Mouse (Mus musculus) layer of hippocampus, adult 8-10 months (tissue): Measurements from ENCODE around the gene Pkp3. TPM values are rescaled to one million over a fixed set of nuclear protein-coding genes. Genes with fewer than 3 reads are reported as not detected.

Experiments used
- DNase-seq, 2 experiments: peaks; one replicate each; pipeline ENCODE4 v3.0.0; 2022; ENCODE audit warnings: low spot score in 2 of 2
- total RNA-seq, 4 experiments: library from RNA; stranded (reverse); gene quantifications; 2 replicates each; pipeline ENCODE4 v1.2.4; 2022

The Pkp3 gene
- total RNA-seq, 4 experiments from 2014 or later = not detected

DNA sequence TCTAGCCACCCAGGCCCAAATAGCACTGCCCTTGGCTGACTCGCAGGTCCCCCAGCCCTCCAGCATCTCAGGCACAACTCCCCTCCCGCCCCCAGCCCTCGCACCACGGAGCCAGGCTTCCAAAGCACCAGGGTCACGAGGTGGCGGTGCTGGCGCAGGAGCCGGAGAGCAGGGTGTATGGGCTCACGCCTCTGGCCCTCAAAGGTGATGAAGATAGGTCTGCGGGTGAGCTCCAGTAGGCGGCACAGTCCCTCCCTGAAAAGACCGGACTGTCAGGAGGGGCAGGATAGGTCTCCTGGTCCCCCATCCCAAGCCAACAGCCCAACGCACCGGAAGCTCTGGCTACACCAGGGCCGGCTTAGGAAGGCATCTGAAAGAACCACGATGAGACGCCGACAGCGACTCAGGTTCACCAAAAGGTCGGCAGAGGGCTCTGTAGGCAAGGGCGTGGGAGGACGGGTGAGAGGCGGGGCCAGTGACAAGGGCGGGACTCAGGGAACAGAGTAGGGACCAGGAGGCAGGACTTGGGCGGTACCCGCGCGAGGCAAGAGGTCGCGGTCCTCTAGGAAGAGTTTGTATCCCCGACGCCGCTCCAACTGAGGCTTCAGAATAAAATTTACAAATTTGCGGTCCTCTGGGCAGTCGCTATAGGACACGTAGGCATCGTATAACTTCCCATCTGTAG is 14.2 kb downstream of the Pkp3 start:
- DNase-seq = peak; percentile 32 to 48

DNA sequence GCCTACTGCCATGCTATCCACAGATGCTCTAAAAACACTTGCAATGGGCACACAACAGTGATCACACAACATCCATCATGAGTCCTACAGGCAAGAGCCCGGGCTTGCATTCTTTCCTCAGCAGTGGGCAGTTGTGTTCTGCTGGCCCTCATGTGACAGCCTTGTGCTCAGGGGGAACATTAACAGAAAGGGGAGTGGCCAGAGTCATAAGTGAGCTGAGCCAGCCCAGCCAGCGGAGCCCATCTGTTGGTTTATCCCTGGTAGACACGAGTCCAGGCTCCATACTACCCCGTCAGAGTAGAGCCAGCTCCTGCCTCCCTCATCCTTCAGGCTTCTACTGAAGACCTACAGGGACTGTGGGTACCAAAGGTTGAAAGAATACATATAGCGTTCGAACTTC is 15.9 kb downstream of the Pkp3 start:
- DNase-seq = no peak

- no peak for DNase-seq
Measured at GRCm38 (mm10) chr7:141094487-141095205, 16.6 kb downstream of the Pkp3 start.

- no peak for DNase-seq
Measured at GRCm38 (mm10) chr7:141096021-141096420, 18.0 kb downstream of the Pkp3 start.

DNA sequence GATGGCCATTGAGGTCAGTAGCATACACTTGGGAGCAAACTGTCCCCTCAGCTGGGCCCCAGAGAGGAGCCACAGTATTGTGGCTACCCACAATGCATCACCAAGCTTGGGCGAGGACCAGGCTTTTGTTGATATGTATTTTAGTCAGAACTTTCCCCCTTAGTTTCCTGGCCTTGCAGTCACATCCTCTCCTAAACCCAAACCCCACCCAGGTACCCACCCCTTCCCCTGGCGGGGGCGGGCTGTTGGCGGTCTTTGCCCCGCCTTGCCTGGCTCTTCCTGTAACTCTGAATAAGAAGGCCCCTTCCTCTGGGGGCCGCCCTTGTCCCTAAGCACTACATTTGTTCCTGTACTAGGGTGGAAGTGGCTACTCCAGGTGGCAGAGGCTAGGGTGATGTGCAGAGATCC is 18.6 kb downstream of the Pkp3 start:
- DNase-seq = no peak

- DNase-seq = no peak
Measured at GRCm38 (mm10) chr7:141097177-141097576, 19.2 kb downstream of the Pkp3 start.

DNA sequence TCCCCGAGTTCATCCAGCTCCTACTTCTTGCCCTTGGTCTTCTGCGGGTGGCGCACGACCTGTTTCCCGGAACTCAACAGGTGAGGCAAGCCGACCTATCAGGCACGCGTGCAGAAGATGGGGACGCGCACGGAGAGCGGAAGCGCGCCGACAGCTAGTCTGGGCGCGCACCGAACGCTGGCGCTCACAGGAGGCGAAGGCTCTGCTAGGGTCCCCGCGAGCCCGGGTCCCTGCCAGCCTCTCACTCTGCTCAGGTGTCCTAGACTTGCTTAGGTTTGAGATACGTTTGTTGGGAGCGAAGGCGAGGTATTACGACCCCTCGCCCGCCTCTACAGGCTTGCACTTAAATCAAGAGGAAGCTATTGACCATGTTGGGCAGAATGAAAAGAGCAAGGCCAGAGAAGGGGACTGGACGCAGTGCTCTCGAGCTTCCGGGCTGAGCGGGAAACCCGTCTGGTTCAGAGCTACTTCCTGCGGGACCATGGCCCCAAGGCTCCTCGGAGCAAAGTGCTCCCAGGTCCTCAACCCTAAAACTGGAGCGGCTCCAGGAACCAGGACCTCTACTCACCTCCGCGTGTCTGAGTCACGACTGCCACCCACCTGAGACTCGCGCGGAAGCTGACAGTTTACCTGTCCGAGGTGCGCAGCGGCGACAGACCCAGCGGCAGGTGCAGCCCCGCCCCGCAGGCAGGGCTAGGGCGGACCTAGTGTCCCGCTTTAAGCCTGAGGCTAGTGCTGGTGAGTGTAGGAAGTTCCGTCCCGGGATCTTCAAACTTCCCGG is 22.1 kb downstream of the Pkp3 start, which contains the start of gene Sigirr:
Gene Sigirr (minus strand): TSS at position 662 of the 781 bp plus-strand sequence.
- DNase-seq = no peak

DNA sequence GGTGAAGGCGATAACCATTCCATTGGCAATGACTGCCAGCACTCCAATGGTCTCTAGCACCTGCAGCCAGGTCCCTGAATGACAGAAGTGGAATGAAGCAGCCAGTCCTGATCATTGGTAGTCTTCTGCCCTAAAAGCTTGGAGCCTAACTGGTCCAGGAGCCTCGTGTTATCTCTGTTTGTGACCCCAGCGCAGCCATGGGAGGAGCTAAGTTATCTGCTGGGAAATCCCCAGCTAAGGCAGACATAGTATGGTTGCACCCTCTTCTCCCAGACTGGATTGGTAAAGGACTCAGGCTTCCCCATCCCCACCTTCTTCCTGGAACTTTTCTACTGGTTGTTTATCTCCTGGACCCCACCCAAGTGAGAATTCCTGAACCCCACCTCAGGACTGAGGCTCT is 25.1 kb downstream of the Pkp3 start:
- DNase-seq = no peak

DNA sequence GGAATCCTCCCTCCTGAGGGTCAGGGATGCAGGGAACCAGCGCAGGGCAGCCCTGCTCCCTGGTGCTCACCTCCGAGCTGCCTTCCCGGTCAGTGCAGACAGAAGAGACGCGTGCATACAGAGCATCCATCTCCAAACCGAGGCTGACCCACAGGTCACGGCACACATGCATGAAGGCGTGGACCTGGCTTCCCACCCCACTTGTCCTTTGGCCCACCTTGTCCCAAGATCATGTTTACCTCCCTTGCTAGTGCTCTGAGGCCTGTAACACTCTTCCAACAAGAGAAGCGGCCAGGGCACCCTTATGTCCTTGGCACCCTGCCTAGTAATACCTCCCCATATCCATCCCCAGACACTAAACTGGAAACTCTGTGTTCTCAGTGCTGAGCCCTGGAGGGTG is 37.9 kb downstream of the Pkp3 start:
- DNase-seq = no peak

DNA sequence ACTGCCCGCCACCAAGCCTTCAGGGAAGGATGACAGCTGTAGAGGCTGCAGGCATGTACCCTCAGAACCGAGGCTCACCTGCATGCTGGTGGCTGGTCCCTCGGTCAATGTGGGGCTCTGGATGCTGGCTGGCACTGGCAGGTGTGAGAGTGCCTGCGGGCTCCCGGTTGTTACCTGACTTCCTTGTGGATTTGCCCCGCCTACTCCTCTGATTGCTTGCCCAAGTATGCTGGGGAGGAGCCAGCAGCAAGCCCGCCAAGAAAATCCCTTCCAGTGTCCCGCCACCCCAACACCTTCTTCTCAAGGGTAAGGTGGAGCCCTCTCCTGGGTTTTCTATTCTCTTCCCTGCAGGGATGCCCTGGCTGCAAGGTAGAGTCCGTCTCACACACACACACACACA is 39.6 kb downstream of the Pkp3 start, which contains the start of gene Ano9:
Gene Ano9 (minus strand): TSS at position 171 of the 400 bp plus-strand sequence.
- DNase-seq = no peak

DNA sequence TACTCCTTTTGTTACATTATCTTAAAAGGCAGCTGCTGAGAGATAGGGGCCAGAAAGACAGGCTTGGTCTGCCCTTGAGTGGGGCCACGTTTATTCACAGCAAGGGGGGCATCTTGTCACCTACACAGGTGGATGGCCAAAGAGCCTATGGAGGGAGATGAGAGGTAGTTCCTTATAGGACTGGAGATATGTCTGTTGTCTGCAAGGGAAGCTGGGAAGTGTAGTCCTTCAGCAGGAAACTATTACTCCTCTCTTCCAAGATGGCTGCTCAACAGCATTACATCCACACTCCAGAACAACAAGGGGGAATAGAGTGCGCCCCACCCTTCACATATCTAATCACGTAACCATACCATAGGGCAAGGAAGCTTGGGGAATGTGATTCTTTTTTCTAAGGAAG is 41.5 kb downstream of the Pkp3 start:
- DNase-seq = no peak

- no peak for DNase-seq
Measured at GRCm38 (mm10) chr7:141120605-141121004, 42.6 kb downstream of the Pkp3 start.

- no peak for DNase-seq
Measured at GRCm38 (mm10) chr7:141121051-141121531, 43.1 kb downstream of the Pkp3 start.

GRCm38 (mm10) chr7:141122245-141122644 is 44.2 kb downstream of the Pkp3 start, which contains the start of gene Ptdss2:
Ptdss2 (plus strand) TSS chr7:141122382.
- DNase-seq = no peak

DNA sequence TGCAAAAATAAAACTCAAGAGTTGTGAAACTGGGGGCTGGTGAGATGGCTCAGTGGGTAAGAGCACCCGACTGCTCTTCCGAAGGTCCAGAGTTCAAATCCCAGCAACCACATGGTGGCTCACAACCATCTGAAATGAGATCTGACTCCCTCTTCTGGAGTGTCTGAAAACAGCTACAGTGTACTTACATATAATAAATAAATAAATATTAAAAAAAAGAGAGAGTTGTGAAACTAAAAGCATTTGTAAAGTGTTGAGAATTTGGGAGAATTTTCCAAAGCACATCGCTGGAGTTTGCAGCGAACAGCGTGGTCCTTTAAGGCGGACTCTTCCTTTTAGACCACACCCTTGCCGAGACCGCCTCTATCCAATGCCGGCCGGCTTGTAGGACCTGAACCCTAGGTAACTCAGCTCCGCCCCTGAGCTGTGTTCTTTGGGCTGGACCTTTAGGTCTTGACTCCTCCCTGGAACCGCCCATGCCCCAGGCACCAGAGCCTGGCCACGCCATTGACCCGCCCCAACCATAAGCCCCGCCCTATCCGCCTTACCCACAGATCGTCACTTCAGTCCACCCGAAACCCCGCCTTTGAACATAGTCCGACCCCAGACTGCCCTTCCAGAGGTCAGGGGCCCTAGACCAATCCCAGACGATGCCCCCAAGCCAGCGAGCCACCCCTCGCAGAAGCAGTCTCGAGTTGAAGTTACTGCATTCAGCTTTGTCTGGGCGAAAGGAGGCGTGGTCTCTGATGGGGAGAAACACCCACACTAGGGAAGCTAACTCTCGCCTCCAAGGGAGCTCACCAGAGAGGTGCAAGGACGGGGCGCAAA is 44.9 kb downstream of the Pkp3 start:
- DNase-seq = peak; percentile 82 to 86

DNA sequence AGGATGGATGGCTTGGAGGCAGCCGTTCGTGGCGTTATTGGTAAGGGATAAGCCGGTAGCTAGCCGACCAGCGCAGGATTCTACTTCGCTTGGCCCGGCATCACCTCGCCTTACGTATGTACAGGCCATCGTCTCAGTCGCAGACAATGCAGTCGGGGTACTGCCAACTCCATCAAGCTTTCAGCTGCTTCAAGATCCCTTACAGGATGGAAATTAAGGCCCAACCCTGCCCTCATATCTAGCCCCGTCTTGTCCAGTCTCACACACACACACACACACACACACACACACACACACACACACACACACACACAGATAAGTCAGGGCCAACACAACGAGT is 45.5 kb downstream of the Pkp3 start:
- no peak for DNase-seq

GRCm38 (mm10) chr7:141131024-141131820 is 53.2 kb downstream of the Pkp3 start:
- peak; percentile 84 to 89 for DNase-seq

- DNase-seq = no peak
Measured at GRCm38 (mm10) chr7:141131904-141132755, 54.1 kb downstream of the Pkp3 start.
